Mouse (Mus musculus) spleen, adult 12 weeks (tissue): ENCODE measurements at regions not wholly inside any gene's neighbourhood (a gene's known extent, or its start where the extent isn't known, plus 50 kb on each side); places are given as distances from the start of the nearest gene placed in this dataset.

Source experiments
- DNase-seq: peaks from one replicate; pipeline ENCODE4 v3.0.0; 2022; ENCODE audit warnings: low spot score

GRCm38 (mm10) chr5:148608857-148609505, 56.4 kb upstream of the Ubl3 start:
- no peak for DNase-seq

- no peak for DNase-seq
Measured at GRCm38 (mm10) chr5:148608178-148608577, 55.6 kb upstream of the Ubl3 start.

- DNase-seq: no peak
Measured at GRCm38 (mm10) chr5:148605730-148606129, 53.1 kb upstream of the Ubl3 start.
